Mouse (Mus musculus) G1E (cell line): ENCODE results near the gene Cnbp.

Experiments used
- CTCF ChIP-seq: IDR thresholded peaks from 2 replicates; pipeline ENCODE4 v1.5.1; 2012; ENCODE audit warnings: low read depth, low read length, inconsistent platforms, mixed read lengths
- GATA1 ChIP-seq: IDR thresholded peaks from 2 replicates; pipeline ENCODE4 v1.6.1; 2012; ENCODE audit warnings: borderline replicate concordance, low read length, inconsistent platforms, mixed read lengths
- GATA2 ChIP-seq: IDR thresholded peaks from 2 replicates; pipeline ENCODE4 v1.6.1; 2012; ENCODE audit warnings: low read depth, low read length, inconsistent platforms, borderline replicate concordance
- TAL1 ChIP-seq: conservative IDR thresholded peaks from 2 replicates; pipeline ENCODE4 v1.6.1; 2012; ENCODE audit warnings: low read depth, low read length, inconsistent platforms, mixed read lengths

DNA sequence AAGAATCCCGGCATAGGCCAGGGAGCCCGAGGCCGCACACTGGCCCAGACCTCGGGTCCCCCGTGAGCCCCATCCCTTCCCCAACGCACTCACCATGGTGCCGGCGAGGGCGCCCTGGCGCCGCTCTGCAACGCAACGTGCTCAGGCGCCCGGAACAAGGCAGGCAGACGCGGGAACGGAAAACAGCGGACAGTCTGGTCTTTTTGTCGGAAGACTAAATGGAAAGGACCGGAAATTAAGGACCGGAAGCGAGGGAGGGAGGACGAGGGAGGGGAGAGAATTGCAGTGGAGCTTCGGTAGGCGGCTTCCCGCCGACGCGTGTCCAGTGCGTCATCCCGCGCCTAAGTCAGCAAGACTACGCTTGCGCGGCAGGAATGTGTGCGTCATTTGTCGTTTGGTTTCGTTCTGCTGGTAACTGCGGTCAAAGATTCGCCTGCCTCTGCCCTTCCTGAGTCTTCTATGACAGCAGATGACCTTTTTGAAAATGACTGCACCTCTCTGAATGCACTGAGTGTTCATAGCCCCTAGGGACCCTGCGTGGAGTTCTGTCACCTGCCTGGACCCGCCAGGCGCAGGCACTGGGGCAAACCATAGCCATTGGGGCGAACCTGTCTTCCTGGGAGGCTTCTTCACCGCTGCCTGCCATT lies 12.2 kb downstream of the Cnbp start, which contains the start of gene Isy1:
- no peak for TF ChIP-seq GATA1
- no peak for TF ChIP-seq CTCF
- no peak for TF ChIP-seq TAL1
- no peak for TF ChIP-seq GATA2
